Mouse (Mus musculus): Measurements from ENCODE around the gene Lhfpl2. TPM values are rescaled to one million over a fixed set of nuclear protein-coding genes. Genes with fewer than 3 reads are reported as not detected.

Gene Lhfpl2
- polyA plus RNA-seq, 1 experiment = 22.5 TPM

GRCm38 (mm10) chr13:94094176-94094575 lies 36.6 kb downstream of the Lhfpl2 start:
- TF ChIP-seq POLR2A (IDR thresholded peaks at IDR 0.05; ENCODE audit: borderline replicate concordance, insufficient read depth, low read length) = no peak
- TF ChIP-seq CTCF (IDR thresholded peaks at IDR 0.05; ENCODE audit: borderline replicate concordance, insufficient read depth, low read depth, low read length) = no peak
- Histone ChIP-seq H3K4me3 (replicated peaks; ENCODE audit: insufficient read depth, low read depth, low read length) (no peak overlapping the region), H3K4me1 (ENCODE audit: control insufficient read depth, insufficient read depth, low read length) (no peaks in the 10 kb centered on the region; the same call in 1 of the 2 replicates), H3K27me3 (ENCODE audit: control insufficient read depth, insufficient read depth, low read length) (no peaks in the 10 kb centered on the region), H3K27ac (ENCODE audit: insufficient read depth, low read length) (no peak overlapping the region)
- DNase-seq = no peak
- 86% methylated on average over 4 of the region's 4 CpGs for WGBS

- H3K27me3 ChIP-seq (ENCODE audit: control insufficient read depth, insufficient read depth, low read length) = no peaks in the 10 kb centered on the region
- TF ChIP-seq POLR2A (IDR thresholded peaks at IDR 0.05; ENCODE audit: borderline replicate concordance, insufficient read depth, low read length) = no peak
- no peak for TF ChIP-seq CTCF (IDR thresholded peaks at IDR 0.05; ENCODE audit: borderline replicate concordance, insufficient read depth, low read depth, low read length)
- 93% methylated on average over 3 of the region's 3 CpGs for WGBS
- H3K4me1 ChIP-seq (ENCODE audit: control insufficient read depth, insufficient read depth, low read length) = no peaks in the 10 kb centered on the region; the same call in 1 of the 2 replicates
- no peak overlapping the region for H3K4me3 ChIP-seq (replicated peaks; ENCODE audit: insufficient read depth, low read depth, low read length)
- no peak for DNase-seq
- no peak overlapping the region for H3K27ac ChIP-seq (ENCODE audit: insufficient read depth, low read length)
These were observed 37.0 kb downstream of the Lhfpl2 start for GRCm38 (mm10) chr13:94094625-94095024.

GRCm38 (mm10) chr13:94095202-94095601 lies 37.6 kb downstream of the Lhfpl2 start:
- TF ChIP-seq CTCF (IDR thresholded peaks at IDR 0.05; ENCODE audit: borderline replicate concordance, insufficient read depth, low read depth, low read length) (no peak), POLR2A (IDR thresholded peaks at IDR 0.05; ENCODE audit: borderline replicate concordance, insufficient read depth, low read length) (no peak)
- no peaks in the 10 kb centered on the region; the same call in 1 of the 2 replicates for H3K4me1 ChIP-seq (ENCODE audit: control insufficient read depth, insufficient read depth, low read length)
- H3K27me3 ChIP-seq (ENCODE audit: control insufficient read depth, insufficient read depth, low read length) = no peaks in the 10 kb centered on the region
- DNase-seq = no peak
- H3K27ac ChIP-seq (ENCODE audit: insufficient read depth, low read length) = no peak overlapping the region
- no peak overlapping the region for H3K4me3 ChIP-seq (replicated peaks; ENCODE audit: insufficient read depth, low read depth, low read length)

GRCm38 (mm10) chr13:94097667-94098066 lies 40.1 kb downstream of the Lhfpl2 start:
- no peak for TF ChIP-seq CTCF (IDR thresholded peaks at IDR 0.05; ENCODE audit: borderline replicate concordance, insufficient read depth, low read depth, low read length)
- no peak for TF ChIP-seq POLR2A (IDR thresholded peaks at IDR 0.05; ENCODE audit: borderline replicate concordance, insufficient read depth, low read length)
- H3K4me1 ChIP-seq (ENCODE audit: control insufficient read depth, insufficient read depth, low read length) = no peaks in the 10 kb centered on the region; the same call in 1 of the 2 replicates
- no peak overlapping the region for H3K27ac ChIP-seq (ENCODE audit: insufficient read depth, low read length)
- no peak overlapping the region for H3K4me3 ChIP-seq (replicated peaks; ENCODE audit: insufficient read depth, low read depth, low read length)
- 95% methylated on average over 2 of the region's 2 CpGs for WGBS
- no peaks in the 10 kb centered on the region for H3K27me3 ChIP-seq (ENCODE audit: control insufficient read depth, insufficient read depth, low read length)
- no peak for DNase-seq

- no peaks in the 10 kb centered on the region; the same call in 1 of the 2 replicates for H3K4me1 ChIP-seq (ENCODE audit: control insufficient read depth, insufficient read depth, low read length)
- no peak overlapping the region for H3K27ac ChIP-seq (ENCODE audit: insufficient read depth, low read length)
- TF ChIP-seq CTCF (IDR thresholded peaks at IDR 0.05; ENCODE audit: borderline replicate concordance, insufficient read depth, low read depth, low read length) (no peak), POLR2A (IDR thresholded peaks at IDR 0.05; ENCODE audit: borderline replicate concordance, insufficient read depth, low read length) (no peak)
- no peak overlapping the region for H3K4me3 ChIP-seq (replicated peaks; ENCODE audit: insufficient read depth, low read depth, low read length)
- 31% methylated on average over 16 of the region's 16 CpGs for WGBS
- H3K27me3 ChIP-seq (ENCODE audit: control insufficient read depth, insufficient read depth, low read length) = no peaks in the 10 kb centered on the region
- no peak for DNase-seq
These were observed 40.9 kb downstream of the Lhfpl2 start for GRCm38 (mm10) chr13:94098369-94099084.

GRCm38 (mm10) chr13:94099087-94099486 lies 41.5 kb downstream of the Lhfpl2 start:
- H3K4me1 ChIP-seq (ENCODE audit: control insufficient read depth, insufficient read depth, low read length) = no peaks in the 10 kb centered on the region; the same call in 1 of the 2 replicates
- DNase-seq = no peak
- TF ChIP-seq CTCF (IDR thresholded peaks at IDR 0.05; ENCODE audit: borderline replicate concordance, insufficient read depth, low read depth, low read length) (no peak), POLR2A (IDR thresholded peaks at IDR 0.05; ENCODE audit: borderline replicate concordance, insufficient read depth, low read length) (no peak)
- H3K4me3 ChIP-seq (replicated peaks; ENCODE audit: insufficient read depth, low read depth, low read length) = no peak overlapping the region
- WGBS = 96% methylated on average over 10 of the region's 10 CpGs
- no peaks in the 10 kb centered on the region for H3K27me3 ChIP-seq (ENCODE audit: control insufficient read depth, insufficient read depth, low read length)
- no peak overlapping the region for H3K27ac ChIP-seq (ENCODE audit: insufficient read depth, low read length)

GRCm38 (mm10) chr13:94100361-94100760 lies 42.8 kb downstream of the Lhfpl2 start:
- 55% methylated on average over 3 of the region's 3 CpGs for WGBS
- Histone ChIP-seq H3K4me1 (ENCODE audit: control insufficient read depth, insufficient read depth, low read length) (no peaks in the 10 kb centered on the region; the same call in 1 of the 2 replicates), H3K27ac (ENCODE audit: insufficient read depth, low read length) (no peak overlapping the region), H3K4me3 (replicated peaks; ENCODE audit: insufficient read depth, low read depth, low read length) (no peak overlapping the region), H3K27me3 (ENCODE audit: control insufficient read depth, insufficient read depth, low read length) (no peaks in the 10 kb centered on the region)
- no peak for DNase-seq
- no peak for TF ChIP-seq POLR2A (IDR thresholded peaks at IDR 0.05; ENCODE audit: borderline replicate concordance, insufficient read depth, low read length)
- TF ChIP-seq CTCF (IDR thresholded peaks at IDR 0.05; ENCODE audit: borderline replicate concordance, insufficient read depth, low read depth, low read length) = no peak

- Histone ChIP-seq H3K4me3 (replicated peaks; ENCODE audit: insufficient read depth, low read depth, low read length) (no peak overlapping the region), H3K4me1 (ENCODE audit: control insufficient read depth, insufficient read depth, low read length) (no peaks in the 10 kb centered on the region; the same call in 1 of the 2 replicates), H3K27me3 (ENCODE audit: control insufficient read depth, insufficient read depth, low read length) (no peaks in the 10 kb centered on the region), H3K27ac (ENCODE audit: insufficient read depth, low read length) (no peak overlapping the region)
- WGBS = 69% methylated on average over 10 of the region's 10 CpGs
- TF ChIP-seq CTCF (IDR thresholded peaks at IDR 0.05; ENCODE audit: borderline replicate concordance, insufficient read depth, low read depth, low read length) (no peak), POLR2A (IDR thresholded peaks at IDR 0.05; ENCODE audit: borderline replicate concordance, insufficient read depth, low read length) (no peak)
- DNase-seq = no peak
These were observed 43.5 kb downstream of the Lhfpl2 start for GRCm38 (mm10) chr13:94101020-94101571.
